In genomic region chr7:142523200-142523990, GRCm38 (mm10) we compare ENCODE assay signal across 11 mouse cellular contexts. TPM values are rescaled to one million over a fixed set of nuclear protein-coding genes. Genes with fewer than 3 reads are reported as not detected.
DNase-seq lines count a peak whose midpoint lies in the region; ATAC-seq lines count a peak whose summit lies in the region.
"Had no signal": no experiment of that assay in that cellular context is flagged by ENCODE, and none has a peak within 500 bp of the region (broad histone marks: within the 10 kb centered on the region; RNA-seq: fewer than 3 reads in every experiment).

No protein-coding gene starts in this region.

- no peak overlapping the region for H3K4me3 ChIP-seq in heart, embryonic 13.5 days
- no peak overlapping the region for H3K4me3 ChIP-seq in intestine, embryonic 16.5 days (ENCODE audit: low read length)
- H3K4me3 ChIP-seq in neural tube, embryonic 15.5 days (replicated peaks), result no peak overlapping the region
- H3K4me3 ChIP-seq: myocyte had no signal

- peaks cover 69% of the 10 kb centered on the region for H3K4me1 ChIP-seq in heart, embryonic 13.5 days
- H3K4me1 ChIP-seq in intestine, embryonic 16.5 days (ENCODE audit: control insufficient read depth, insufficient read depth, low read length), result peaks cover 58% of the 10 kb centered on the region
- peaks cover 6% of the 10 kb centered on the region; the same call in 1 of the 2 replicates for H3K4me1 ChIP-seq in neural tube, embryonic 15.5 days

- H3K27me3 ChIP-seq in heart, embryonic 13.5 days (replicated peaks), result no peaks in the 10 kb centered on the region
- no peaks in the 10 kb centered on the region for H3K27me3 ChIP-seq in intestine, embryonic 16.5 days (replicated peaks; ENCODE audit: control insufficient read depth, insufficient read depth, low read length)
- 0 out of 2 replicates have a peak, but pooled peaks cover 6% of the 10 kb centered on the region for H3K27me3 ChIP-seq in neural tube, embryonic 15.5 days (replicated peaks)

- ATAC-seq in heart, embryonic 13.5 days (ENCODE audit: extremely low read depth, insufficient number of reproducible peaks, low FRiP score, low TSS enrichment), result no peak
- ATAC-seq in intestine, embryonic 16.5 days, result no peak
- ATAC-seq in neural tube, embryonic 15.5 days (ENCODE audit: low FRiP score), result no peak

- no peaks in the 10 kb centered on the region for H3K9me3 ChIP-seq in heart, embryonic 13.5 days
- no peaks in the 10 kb centered on the region for H3K9me3 ChIP-seq in intestine, embryonic 16.5 days (ENCODE audit: control insufficient read depth, low read length)
- no peaks in the 10 kb centered on the region for H3K9me3 ChIP-seq in neural tube, embryonic 15.5 days (replicated peaks)

- DNase-seq in kidney, postnatal 14 days, result peak; percentile 28
- DNase-seq in kidney, adult 18-20 months, result no peak
- no peak for DNase-seq in right cerebral cortex, adult 2 months (ENCODE audit: low spot score in 2 of 2)
- no peak for DNase-seq in frontal cortex, postnatal 36 days (ENCODE audit: low spot score in 2 of 2)
- DNase-seq: adrenal gland, postnatal 10 days; layer of hippocampus, adult 9-11 months; lung, postnatal 10 days had no signal

- peak overlapping the region; percentile 47 for H3K4me2 ChIP-seq in heart, embryonic 13.5 days
- no peak overlapping the region for H3K4me2 ChIP-seq in intestine, embryonic 16.5 days (ENCODE audit: low read depth, low read length)
- H3K4me2 ChIP-seq in neural tube, embryonic 15.5 days, result peak overlapping the region; percentile 35

- WGBS in heart, embryonic 13.5 days, result 20% methylated on average over 17 of the region's 17 CpGs
- 29% methylated on average over 17 of the region's 17 CpGs for WGBS in intestine, embryonic 16.5 days
- 15% methylated on average over 17 of the region's 17 CpGs for WGBS in neural tube, embryonic 15.5 days

- peak overlapping the region; percentile 89 for H3K27ac ChIP-seq in heart, embryonic 13.5 days (replicated peaks)
- H3K27ac ChIP-seq in intestine, embryonic 16.5 days (ENCODE audit: low read length), result peak overlapping the region; percentile 83
- H3K27ac ChIP-seq in neural tube, embryonic 15.5 days (replicated peaks), result 0 out of 2 replicates have a peak overlapping the region, but pooled peaks have one; percentile 33

- peak overlapping the region; percentile 73 for H3K9ac ChIP-seq in heart, embryonic 13.5 days
- 0 out of 2 replicates have a peak overlapping the region, but pooled peaks have one; percentile 38 for H3K9ac ChIP-seq in intestine, embryonic 16.5 days (ENCODE audit: low read depth, low read length)
- no peak overlapping the region for H3K9ac ChIP-seq in neural tube, embryonic 15.5 days (replicated peaks)

- H3K36me3 ChIP-seq in heart, embryonic 13.5 days, result no peaks in the 10 kb centered on the region
- H3K36me3 ChIP-seq in intestine, embryonic 16.5 days (ENCODE audit: control insufficient read depth, insufficient read depth, low read length), result no peaks in the 10 kb centered on the region
- no peaks in the 10 kb centered on the region for H3K36me3 ChIP-seq in neural tube, embryonic 15.5 days

RNA-seq across cellular contexts. Expression of gene Mrpl23, which starts 9.1 kb away (rescaled TPM):
- polyA plus RNA-seq in heart, embryonic 13.5 days (2015; fragmentation: Nextera tagmentation; extraction: Ambion mirVana), result 15.6 and 17.7 TPM in 2 replicates
- 50.3 and 58.1 TPM in 2 replicates for polyA plus RNA-seq in intestine, embryonic 16.5 days (2015; fragmentation: Nextera tagmentation; extraction: Ambion mirVana)
- polyA plus RNA-seq in neural tube, embryonic 15.5 days (2015; fragmentation: Nextera tagmentation; extraction: Ambion mirVana), result 21.0 and 27.9 TPM in 2 replicates

RNA-seq across cellular contexts. Expression of gene Tnnt3, which starts 24.8 kb away (rescaled TPM):
- 4.0 and 5.4 TPM in 2 replicates for polyA plus RNA-seq in heart, embryonic 13.5 days (2015; fragmentation: Nextera tagmentation; extraction: Ambion mirVana)
- 2.1 and 3.2 TPM in 2 replicates for polyA plus RNA-seq in intestine, embryonic 16.5 days (2015; fragmentation: Nextera tagmentation; extraction: Ambion mirVana)
- 14.9 and 26.9 TPM in 2 replicates for polyA plus RNA-seq in neural tube, embryonic 15.5 days (2015; fragmentation: Nextera tagmentation; extraction: Ambion mirVana)

Comparison
In these comparisons a context has a peak if more than half of its experiments do, and no peak if none do; other contexts are left out.
1. H3K27ac ChIP-seq: peak in every context shown above with its lines; median percentile 89 in heart, embryonic 13.5 days; 83 in intestine, embryonic 16.5 days; 33 in neural tube, embryonic 15.5 days.